Mouse (Mus musculus) liver, embryonic 14.5 days (tissue): ENCODE measurements around the gene Sik3. TPM values are rescaled to one million over a fixed set of nuclear protein-coding genes. Genes with fewer than 3 reads are reported as not detected.

Experiments used
- ATAC-seq: fragments of 200-750 bp; cut with Nextera tagmentation; 2 replicates; pipeline ENCODE4 v1.8.0; 2017; ENCODE audit warnings: moderate number of reproducible peaks, mild to moderate bottlenecking, moderate library complexity; ENCODE audit not compliant: insufficient read depth
- DNase-seq, 3 experiments: peaks; one replicate each; pipeline ENCODE4 v3.0.0-alpha.2; 2012 to 2013; ENCODE audit warnings: low read depth in 3 of 3, low spot score in 3 of 3
- H3K27ac ChIP-seq: fragments of 300-500 bp; sonication (generic); 2 replicates; pipeline ENCODE4 v1.5.1; 2014; ENCODE audit warnings: moderate library complexity, mild to moderate bottlenecking, control low read depth, inconsistent platforms
- H3K27me3 ChIP-seq: fragments of 300-500 bp; sonication (generic); 2 replicates; pipeline ENCODE4 v1.6.1; 2014; ENCODE audit warnings: mild to moderate bottlenecking, low read length, moderate library complexity; ENCODE audit not compliant: control insufficient read depth, insufficient read depth
- H3K36me3 ChIP-seq: fragments of 300-500 bp; sonication (generic); replicated peaks from 2 replicates; pipeline ENCODE4 v1.6.1; 2014; ENCODE audit warnings: low read depth; ENCODE audit not compliant: control insufficient read depth, insufficient read depth
- H3K4me1 ChIP-seq, 2 experiments: fragments of 200-500 bp in 1 of 2; fragments of 300-500 bp in 1 of 2; sonication (generic) in 1 of 2; replicated peaks; 2 replicates each; pipeline ENCODE4 v1.6.1; 2012 to 2014; ENCODE audit warnings: antibody characterized with exemption in 1 of 2, inconsistent platforms in 1 of 2, low read length in 1 of 2; ENCODE audit not compliant: control insufficient read depth in 2 of 2, insufficient read depth in 2 of 2
- H3K4me2 ChIP-seq: fragments of 300-500 bp; sonication (generic); 2 replicates; pipeline ENCODE4 v1.6.1; 2014; ENCODE audit warnings: low read depth, mild to moderate bottlenecking, control low read depth, moderate library complexity
- H3K4me3 ChIP-seq, 2 experiments: fragments of 200-500 bp in 1 of 2; fragments of 300-500 bp in 1 of 2; sonication (generic) in 1 of 2; 2 replicates each; pipeline ENCODE4 v1.5.1; 2012 to 2014; ENCODE audit warnings: low read depth in 2 of 2, low read length in 2 of 2, mild to moderate bottlenecking in 2 of 2, control low read depth in 1 of 2, inconsistent platforms in 1 of 2, moderate library complexity in 1 of 2; ENCODE audit not compliant: insufficient read depth in 1 of 2
- H3K9ac ChIP-seq: fragments of 300-500 bp; sonication (generic); replicated peaks from 2 replicates; pipeline ENCODE4 v1.6.1; 2014; ENCODE audit warnings: mild to moderate bottlenecking, control low read depth, moderate library complexity
- H3K9me3 ChIP-seq: fragments of 300-500 bp; sonication (generic); 2 replicates; pipeline ENCODE4 v1.6.1; 2016; ENCODE audit warnings: low read length, mixed read lengths; ENCODE audit not compliant: control insufficient read depth
- CTCF ChIP-seq: IDR thresholded peaks from 2 replicates; pipeline ENCODE4 v1.5.1; 2016; ENCODE audit warnings: antibody characterized with exemption, low read depth, control low read depth
- EP300 ChIP-seq: IDR thresholded peaks from 2 replicates; pipeline ENCODE4 v1.6.1; 2016; ENCODE audit warnings: antibody characterized with exemption, low read depth
- WGBS: fragments of 180-500 bp; shearing (Covaris S2); extraction: QIAGEN DNeasy Blood & Tissue Kit; methylation state at CpG from one replicate; pipeline ENCODE4 v1.1.7; 2014; ENCODE audit not compliant: insufficient replicate concordance; 5-methylcytosine and 5-hydroxymethylcytosine counted together
- polyA plus RNA-seq, 2 experiments: library from polyadenylated mRNA; depleted of rRNA in 1 of 2; stranded (reverse) in 1 of 2; unstranded in 1 of 2; fragments of >200 nt; fragmentation: Nextera tagmentation in 1 of 2; extraction: Ambion mirVana in 1 of 2; gene quantifications; 2 replicates each; pipeline versions ENCODE4 v1.2.1 to v1.2.3; 2012 to 2014

Sik3 gene
- polyA plus RNA-seq, 2 experiments, result 2.1 to 3.0 TPM

DNA sequence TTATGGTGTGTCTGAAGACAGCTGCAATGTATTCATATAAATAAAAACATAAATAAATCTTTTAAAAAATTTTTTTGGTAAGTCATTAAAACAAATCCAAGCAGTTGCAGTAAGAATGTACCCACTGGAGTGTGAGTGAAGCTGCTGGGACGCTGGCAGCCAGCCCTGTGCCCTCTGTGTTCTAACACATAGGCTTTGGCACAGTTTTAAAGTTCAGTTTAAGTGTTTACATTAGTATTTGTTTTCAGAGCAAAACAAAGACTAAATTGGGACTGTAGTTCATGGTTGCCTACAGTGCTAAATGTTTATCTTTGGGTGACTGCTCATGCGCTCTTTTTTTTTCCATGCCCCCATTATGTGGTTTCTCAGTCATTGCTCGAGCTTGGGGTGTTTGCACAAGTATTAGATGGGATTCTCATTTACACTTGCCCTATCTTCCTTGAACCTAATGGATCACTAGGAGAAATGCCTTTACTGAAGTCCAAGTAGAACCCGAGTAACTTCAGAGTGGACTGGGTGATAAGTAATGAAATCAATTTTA lies 145.7 kb downstream of the Sik3 start:
- H3K27ac ChIP-seq, result no peak overlapping the region
- no peaks in the 10 kb centered on the region for H3K36me3 ChIP-seq
- WGBS, result 59% methylated on average over 4 of the region's 4 CpGs
- no peak for TF ChIP-seq EP300
- no peak for TF ChIP-seq CTCF
- ATAC-seq, result no peak
- no peak overlapping the region for H3K9ac ChIP-seq
- H3K9me3 ChIP-seq, result no peaks in the 10 kb centered on the region
- H3K4me1 ChIP-seq, result peaks cover 0 to 2% of the 10 kb centered on the region in 2 experiments; a peak in 2 of 4 replicates
- H3K4me3 ChIP-seq, result no peak overlapping the region
- no peak overlapping the region for H3K4me2 ChIP-seq
- H3K27me3 ChIP-seq, result no peaks in the 10 kb centered on the region
- DNase-seq, result no peak

DNA sequence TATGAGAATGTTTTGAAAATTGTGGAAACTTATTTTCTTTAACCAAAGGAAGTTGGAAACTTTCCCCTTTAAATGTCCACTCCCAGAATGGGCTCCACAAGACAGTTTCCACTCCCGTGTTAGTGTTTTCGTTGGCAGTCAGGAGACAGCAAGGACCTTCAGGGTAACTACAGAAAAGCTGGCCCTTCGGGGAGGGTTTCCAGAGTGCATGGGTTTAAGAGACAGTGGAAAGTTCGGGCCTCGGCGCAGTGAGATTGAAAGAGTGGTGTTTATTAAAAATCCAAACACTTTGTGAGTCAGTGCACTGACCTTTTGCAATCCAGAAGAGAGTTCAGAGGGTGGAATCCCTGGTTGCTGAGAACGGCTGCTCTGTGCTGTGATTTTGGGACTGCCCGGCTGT lies 150.8 kb downstream of the Sik3 start:
- no peak for ATAC-seq
- DNase-seq, result no peak
- Histone ChIP-seq H3K4me3 (no peak overlapping the region), H3K27me3 (no peaks in the 10 kb centered on the region), H3K4me1 (no peaks in the 10 kb centered on the region), H3K36me3 (no peaks in the 10 kb centered on the region), H3K9me3 (no peaks in the 10 kb centered on the region), H3K9ac (no peak overlapping the region), H3K4me2 (no peak overlapping the region), H3K27ac (no peak overlapping the region)
- 59% methylated on average over 8 of the region's 8 CpGs for WGBS
- TF ChIP-seq EP300, result no peak
- TF ChIP-seq CTCF, result no peak

- TF ChIP-seq EP300 (no peak), CTCF (no peak)
- H3K4me1 ChIP-seq, result no peaks in the 10 kb centered on the region
- no peaks in the 10 kb centered on the region for H3K36me3 ChIP-seq
- H3K9me3 ChIP-seq, result no peaks in the 10 kb centered on the region
- no peak overlapping the region for H3K4me3 ChIP-seq
- H3K9ac ChIP-seq, result no peak overlapping the region
- no peak for ATAC-seq
- H3K27ac ChIP-seq, result no peak overlapping the region
- DNase-seq, result no peak
- no peaks in the 10 kb centered on the region for H3K27me3 ChIP-seq
- WGBS, result 71% methylated on average over 4 of the region's 4 CpGs
- no peak overlapping the region for H3K4me2 ChIP-seq
Measured at GRCm38 (mm10) chr9:46168802-46169201, 156.2 kb downstream of the Sik3 start.

DNA sequence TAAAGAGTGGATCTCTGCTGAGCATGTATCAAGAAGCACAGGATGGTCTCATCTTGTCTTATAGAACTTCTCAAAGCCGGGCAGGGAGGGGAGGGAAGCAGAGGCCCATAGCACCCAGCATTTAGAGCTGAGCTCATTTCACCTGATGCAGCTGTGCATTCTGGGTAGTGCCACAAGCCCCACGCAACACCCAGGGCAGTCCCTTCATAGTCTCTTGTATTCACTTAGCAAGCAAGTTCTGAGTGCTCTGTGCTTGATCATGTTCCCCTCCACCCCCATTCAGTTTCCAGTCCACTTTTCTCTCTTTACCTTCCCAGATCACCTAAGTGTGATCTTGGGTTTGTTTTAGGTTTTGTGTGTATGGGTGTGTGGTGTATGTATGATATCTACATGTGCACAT lies 159.6 kb downstream of the Sik3 start:
- WGBS, result 75% methylated on average over 2 of the region's 2 CpGs
- no peaks in the 10 kb centered on the region for H3K36me3 ChIP-seq
- ATAC-seq (no peak), DNase-seq (no peak)
- H3K4me2 ChIP-seq, result no peak overlapping the region
- H3K4me3 ChIP-seq, result no peak overlapping the region
- no peaks in the 10 kb centered on the region for H3K27me3 ChIP-seq
- H3K4me1 ChIP-seq, result peaks cover 0 to 13% of the 10 kb centered on the region in 2 experiments; a peak in 3 of 4 replicates
- H3K9ac ChIP-seq, result no peak overlapping the region
- H3K27ac ChIP-seq, result no peak overlapping the region
- no peak for TF ChIP-seq EP300
- TF ChIP-seq CTCF, result no peak
- H3K9me3 ChIP-seq, result no peaks in the 10 kb centered on the region

GRCm38 (mm10) chr9:46172953-46173352 lies 160.3 kb downstream of the Sik3 start:
- Histone ChIP-seq H3K27ac (no peak overlapping the region), H3K9ac (no peak overlapping the region), H3K4me1 (peaks cover 0 to 13% of the 10 kb centered on the region in 2 experiments; a peak in 3 of 4 replicates), H3K27me3 (no peaks in the 10 kb centered on the region), H3K36me3 (no peaks in the 10 kb centered on the region; the same call in 1 of the 2 replicates), H3K4me2 (no peak overlapping the region), H3K9me3 (no peaks in the 10 kb centered on the region), H3K4me3 (no peak overlapping the region)
- DNase-seq, result no peak
- TF ChIP-seq EP300, result no peak
- no peak for TF ChIP-seq CTCF
- no peak for ATAC-seq
- WGBS, result 12% methylated on average over 2 of the region's 2 CpGs
